Mouse (Mus musculus): Measurements from ENCODE around the gene Cbfa2t2.

DNA sequence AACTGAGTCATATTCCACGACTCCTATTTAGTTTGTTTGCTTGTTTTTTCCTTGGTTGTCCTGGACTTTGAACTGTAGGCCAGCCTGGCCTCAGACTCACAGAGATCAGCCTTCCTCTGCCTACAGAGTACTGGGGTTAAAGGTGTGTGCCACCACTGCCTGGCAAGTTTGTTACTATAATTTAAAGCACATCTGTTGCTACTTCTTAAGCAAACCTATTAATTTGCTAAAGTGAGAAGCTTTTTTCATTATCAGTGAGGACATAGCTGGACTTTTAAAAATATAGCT is 38.7 kb downstream of the Cbfa2t2 start:
- TF ChIP-seq POLR2A (IDR thresholded peaks at IDR 0.05; ENCODE audit: insufficient read depth, low read depth, low read length) = no peak
- no peak for TF ChIP-seq CTCF (IDR thresholded peaks at IDR 0.05)
- TF ChIP-seq EP300 (IDR thresholded peaks at IDR 0.05; ENCODE audit: insufficient read depth, low read depth, low read length) = no peak
